Mouse (Mus musculus) B cell, adult 62 days (primary cell): Measurements from ENCODE around the gene Meiob. TPM values are rescaled to one million over a fixed set of nuclear protein-coding genes. Genes with fewer than 3 reads are reported as not detected.

ENCODE experiments used
- total RNA-seq: library from RNA; stranded (reverse); gene quantifications from 4 replicates; pipeline ENCODE4 v1.2.4, GENCODE M21; 2023

Meiob gene
- total RNA-seq, result not detected in 4 replicates

DNA sequence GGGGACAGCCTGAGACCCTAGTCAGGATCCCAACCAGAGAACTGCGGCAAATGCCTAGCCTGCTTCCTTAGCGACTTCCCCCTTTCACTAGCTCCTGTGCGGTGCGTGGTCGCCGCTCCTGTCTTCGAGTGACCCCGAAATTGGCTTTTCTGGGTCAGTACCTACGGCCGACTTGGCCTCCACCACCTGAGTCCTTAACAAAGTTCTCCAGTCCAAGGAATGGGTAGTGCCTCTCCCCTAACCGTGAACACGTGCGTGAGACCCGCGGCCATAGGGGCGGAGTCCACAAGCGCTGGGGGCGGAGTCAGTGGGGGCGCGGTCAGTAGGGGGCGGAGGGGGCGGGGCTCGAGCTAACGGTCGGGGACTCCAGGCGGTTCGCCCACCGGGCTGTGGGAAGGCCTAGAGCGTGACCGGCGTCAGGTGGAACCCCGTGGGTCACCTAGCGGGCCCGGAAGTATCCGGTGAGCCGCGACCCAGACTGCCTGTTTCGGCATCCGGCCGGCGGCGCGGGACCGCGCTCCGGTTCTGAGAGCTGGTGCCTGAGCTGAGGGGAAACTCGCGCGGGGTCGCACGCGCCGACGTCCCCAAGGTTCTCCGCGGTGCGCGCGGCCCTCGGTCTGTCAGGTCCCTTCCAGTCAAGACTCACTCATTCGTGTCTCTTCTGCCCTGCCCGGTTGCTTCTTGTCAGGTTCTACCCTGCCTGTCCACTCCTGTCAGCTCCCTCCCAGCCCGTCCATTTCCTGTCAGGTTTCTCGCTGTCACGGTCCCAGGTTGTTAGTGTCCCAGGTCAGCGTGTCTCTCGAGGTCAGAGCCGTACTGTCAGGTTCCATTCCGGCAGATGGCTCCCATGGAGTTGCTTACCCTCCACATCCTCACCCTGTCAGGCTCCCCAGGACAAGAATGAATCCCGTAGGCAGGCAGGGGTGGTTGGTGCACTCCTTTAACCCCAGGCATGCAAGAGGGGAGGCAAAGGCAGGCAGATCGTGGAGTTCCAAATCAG lies at the start of gene Meiob:
TSS of gene Meiob (plus strand) at position 338 of the 1,000 bp plus-strand sequence.

DNA sequence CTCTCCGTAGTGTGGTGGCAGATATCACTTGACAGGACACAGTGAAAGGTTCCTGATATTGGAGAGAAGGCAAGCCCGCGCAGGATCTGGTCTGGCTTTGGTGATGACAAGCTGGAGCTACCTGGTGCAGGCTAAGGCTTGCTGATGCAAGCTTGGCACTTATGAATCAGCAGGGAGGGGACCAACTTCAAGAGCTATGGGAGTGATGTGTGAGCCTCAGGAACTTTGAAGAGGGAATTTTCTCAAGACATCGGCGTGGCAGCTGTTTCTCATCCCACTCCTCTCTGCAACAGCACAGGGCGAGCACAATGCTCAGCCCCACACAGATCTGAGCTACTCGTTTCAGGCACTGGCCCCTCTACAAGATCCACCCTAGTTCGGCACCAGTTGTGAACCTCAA lies 35.8 kb downstream of the Meiob start, which contains the start of gene Hagh:
TSS of gene Hagh (plus strand) at position 302 of the 400 bp plus-strand sequence.

GRCm38 (mm10) chr17:24850065-24850772 lies 46.1 kb downstream of the Meiob start, which contains the start of gene Fahd1:
TSS of gene Fahd1 (minus strand) at chr17:24850364.

GRCm38 (mm10) chr17:24865776-24866175 lies 61.7 kb downstream of the Meiob start, which contains the start of gene Igfals:
TSS of gene Igfals (plus strand) at chr17:24865997.

GRCm38 (mm10) chr17:24886134-24886931 lies 82.2 kb downstream of the Meiob start, which contains the start of the genes Nubp2 and Spsb3:
TSS of gene Nubp2 (minus strand) at chr17:24886349.
TSS of gene Spsb3 (plus strand) at chr17:24886643.

Other genes starting within 250 kb of the Meiob start
- 90.9 to 106 TPM (median 96.8 TPM) in 4 replicates for gene Tsc2, start 171.7 kb upstream of the Meiob start, total RNA-seq
- gene Nthl1, start 171.6 kb upstream of the Meiob start, total RNA-seq, result 4.4 to 5.8 TPM (median 5.0 TPM) in 4 replicates
- 0.41 to 0.48 TPM in 2 of 4 replicates, not detected in the others for gene Slc9a3r2, start 154.0 kb upstream of the Meiob start, total RNA-seq
- not detected in 4 replicates for gene Npw, start 145.8 kb upstream of the Meiob start, total RNA-seq
- gene Zfp598, start 134.6 kb upstream of the Meiob start, total RNA-seq, result 54.6 to 60.8 TPM (median 56.6 TPM) in 4 replicates
- not detected in 4 replicates for gene Syngr3, start 114.3 kb upstream of the Meiob start, total RNA-seq
- gene Gfer, start 108.1 kb upstream of the Meiob start, total RNA-seq, result 12.9 to 22.3 TPM (median 19.2 TPM) in 4 replicates
- 5.5 to 8.2 TPM (median 5.8 TPM) in 4 replicates for gene Noxo1, start 108.1 kb upstream of the Meiob start, total RNA-seq
- gene Tbl3, start 96.6 kb upstream of the Meiob start, total RNA-seq, result 27.5 to 42.8 TPM (median 32.7 TPM) in 4 replicates
- not detected in 4 replicates for gene Rnf151, start 86.2 kb upstream of the Meiob start, total RNA-seq
- gene Rps2, start 86.2 kb upstream of the Meiob start, total RNA-seq, result 1,219 to 1,283 TPM (median 1,236 TPM) in 4 replicates
- gene Ndufb10, start 79.8 kb upstream of the Meiob start, total RNA-seq, result 67.0 to 84.4 TPM (median 75.9 TPM) in 4 replicates
- 1.6 TPM in 1 of 4 replicates, not detected in the others for gene Rpl3l, start 76.5 kb upstream of the Meiob start, total RNA-seq
- gene Msrb1, start 67.6 kb upstream of the Meiob start, total RNA-seq, result 32.3 to 40.3 TPM (median 34.7 TPM) in 4 replicates
- not detected in 4 replicates for gene Hs3st6, start 51.3 kb upstream of the Meiob start, total RNA-seq
- gene Hagh, start 35.9 kb downstream of the Meiob start, total RNA-seq, result 29.2 to 37.9 TPM (median 31.8 TPM) in 4 replicates
- gene Fahd1, start 46.1 kb downstream of the Meiob start, total RNA-seq, result 1.6 to 2.9 TPM (median 2.5 TPM) in 4 replicates
- gene Igfals, start 61.7 kb downstream of the Meiob start, total RNA-seq, result 0.45 to 0.72 TPM (median 0.59 TPM) in 4 replicates
- 53.9 to 62.6 TPM (median 58.4 TPM) in 4 replicates for gene Nubp2, start 82.1 kb downstream of the Meiob start, total RNA-seq
- gene Spsb3, start 82.4 kb downstream of the Meiob start, total RNA-seq, result 22.1 to 30.5 TPM (median 28.7 TPM) in 4 replicates
- gene Eme2, start 90.8 kb downstream of the Meiob start, total RNA-seq, result 65.3 to 77.7 TPM (median 72.9 TPM) in 4 replicates
- 27.2 to 32.9 TPM (median 29.8 TPM) in 4 replicates for gene Mrps34, start 90.8 kb downstream of the Meiob start, total RNA-seq
- gene Nme3, start 92.2 kb downstream of the Meiob start, total RNA-seq, result 16.7 to 22.9 TPM (median 20.5 TPM) in 4 replicates
- 208 to 219 TPM (median 213 TPM) in 4 replicates for gene Mapk8ip3, start 132.7 kb downstream of the Meiob start, total RNA-seq
- 26.3 to 41.9 TPM (median 33.7 TPM) in 4 replicates for gene Jpt2, start 156.4 kb downstream of the Meiob start, total RNA-seq
- gene Cramp1l, start 211.5 kb downstream of the Meiob start, total RNA-seq, result 34.2 to 39.7 TPM (median 38.7 TPM) in 4 replicates
- 65.2 to 73.5 TPM (median 69.5 TPM) in 4 replicates for gene Ift140, start 211.8 kb downstream of the Meiob start, total RNA-seq